Mouse (Mus musculus) splenic B cell, adult 2 months (primary cell): ENCODE measurements at regions not wholly inside any gene's neighbourhood (a gene's known extent, or its start where the extent isn't known, plus 50 kb on each side); places are given as distances from the start of the nearest gene placed in this dataset.

ENCODE experiments used
- DNase-seq: peaks from one replicate; pipeline ENCODE4 v3.0.0-alpha.2; 2011; ENCODE audit warnings: low read depth, low spot score
- H3K27me3 ChIP-seq: 2 replicates; pipeline ENCODE4 v1.6.1; 2012; ENCODE audit warnings: mild to moderate bottlenecking, low read length, moderate library complexity, mixed read lengths; ENCODE audit not compliant: control insufficient read depth, poor library complexity, insufficient read depth, severe bottlenecking
- H3K36me3 ChIP-seq: 2 replicates; pipeline ENCODE4 v1.6.1; 2012; ENCODE audit warnings: mild to moderate bottlenecking, low read length, moderate library complexity, mixed read lengths; ENCODE audit not compliant: control insufficient read depth, poor library complexity, insufficient read depth, severe bottlenecking

GRCm38 (mm10) chrX:161661936-161662335 is 54.9 kb upstream of the Rai2 start:
- H3K36me3 ChIP-seq: no peaks in the 10 kb centered on the region
- no peak for DNase-seq

More at GRCm38 (mm10) chrX:161661936-161662335, 54.9 kb upstream of the Rai2 start:
- H3K27me3 ChIP-seq: no peaks in the 10 kb centered on the region
